Mouse (Mus musculus): ENCODE data around the gene Lnx2. TPM values are rescaled to one million over a fixed set of nuclear protein-coding genes. Genes with fewer than 3 reads are reported as not detected.

Lnx2 gene
- polyA plus RNA-seq, 1 experiment from 2014 or later: 12.4 TPM

DNA sequence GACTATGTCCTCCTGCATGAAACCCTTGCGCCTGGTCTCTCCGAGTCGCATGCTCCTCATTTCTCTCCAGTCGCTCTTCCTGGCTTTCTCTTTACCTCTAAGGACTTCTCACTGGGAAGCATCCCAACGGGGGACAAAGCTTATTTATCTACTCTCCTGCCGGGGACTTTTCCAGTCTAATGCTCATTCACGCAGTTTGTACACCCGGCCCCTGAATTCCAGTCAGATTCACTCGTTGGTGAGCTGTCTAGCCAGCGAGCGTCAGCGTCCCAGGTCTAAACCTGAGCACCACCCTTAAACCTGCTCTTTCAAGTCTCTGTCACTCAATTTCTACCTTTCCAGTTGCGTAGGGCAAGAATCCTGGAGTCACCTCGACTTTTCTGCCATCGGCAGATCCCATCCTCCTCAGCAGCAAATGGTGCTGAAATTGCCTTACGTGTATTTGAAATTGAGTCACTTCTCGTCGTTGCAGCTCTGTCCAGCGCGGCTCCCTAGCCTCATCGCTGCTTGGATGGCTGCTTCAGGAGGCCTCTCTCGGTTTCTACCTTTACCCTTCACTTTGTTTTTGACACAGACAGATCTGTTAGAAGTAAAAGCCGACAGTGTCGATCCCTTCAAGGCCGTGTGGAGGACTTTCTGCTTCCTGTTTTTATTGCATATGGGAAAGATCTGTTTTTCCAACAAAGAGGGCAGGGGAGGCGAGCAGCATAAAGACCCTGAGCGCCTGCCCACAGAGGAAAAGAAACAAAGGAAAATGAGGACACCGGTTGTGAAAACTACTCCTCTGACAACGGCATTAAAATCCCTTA is 24.7 kb downstream of the Lnx2 start:
- no peak overlapping the region for H3K9ac ChIP-seq (ENCODE audit: low read depth, low read length)
- H3K36me3 ChIP-seq (ENCODE audit: insufficient read depth, low read length): no peaks in the 10 kb centered on the region
- 33% methylated on average over 29 of the region's 29 CpGs for WGBS
- H3K27me3 ChIP-seq (ENCODE audit: insufficient read depth, low read length): no peaks in the 10 kb centered on the region
- H3K27ac ChIP-seq: no peak overlapping the region
- TF ChIP-seq CTCF (IDR thresholded peaks at IDR 0.05; ENCODE audit: low read depth): no peak
- peaks cover 7% of the 10 kb centered on the region; the same call in 1 of the 2 replicates for H3K4me1 ChIP-seq (replicated peaks; ENCODE audit: insufficient read depth, low read length)
- DNase-seq (ENCODE audit: low spot score) (no peak), ATAC-seq (replicated peaks; ENCODE audit: low FRiP score, low read depth) (no peak)
- no peak overlapping the region for H3K4me3 ChIP-seq (replicated peaks; ENCODE audit: low read depth, low read length)
- H3K9me3 ChIP-seq (replicated peaks; ENCODE audit: low read length): no peaks in the 10 kb centered on the region
- peak overlapping the region; percentile 35 for H3K4me2 ChIP-seq (ENCODE audit: low read length)

DNA sequence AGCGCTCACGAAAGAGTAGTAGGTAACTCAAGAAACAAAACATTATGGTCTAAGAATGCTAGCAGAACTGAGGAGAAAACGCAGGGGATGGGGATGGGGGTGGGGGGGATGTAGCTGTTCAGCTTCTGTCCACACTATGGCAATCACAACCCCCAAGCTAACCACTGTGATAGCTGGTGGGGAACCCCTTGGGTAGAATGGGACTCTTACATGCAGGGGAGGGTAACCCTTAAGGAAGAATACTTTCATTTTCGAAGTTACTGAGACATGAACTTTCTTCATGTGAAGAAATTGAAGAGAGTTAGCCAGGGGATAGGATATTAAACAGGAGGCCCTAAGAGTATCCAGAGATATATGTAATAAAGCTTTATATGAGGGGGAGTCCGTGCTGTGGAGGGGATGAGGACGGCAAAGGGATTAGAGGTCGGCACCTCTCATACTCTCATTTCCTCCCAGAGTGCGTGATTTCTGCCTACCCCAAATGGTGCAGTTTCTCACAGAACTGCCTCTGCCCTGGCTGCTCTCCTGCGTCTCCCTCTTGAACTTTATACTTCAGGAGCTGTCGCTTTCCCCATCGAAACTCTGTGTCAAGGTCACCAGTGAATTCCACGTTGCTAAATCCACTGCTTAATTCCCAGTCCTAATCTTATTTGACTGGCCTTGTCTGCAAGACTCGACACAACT is 25.4 kb downstream of the Lnx2 start:
- no peaks in the 10 kb centered on the region for H3K9me3 ChIP-seq (replicated peaks; ENCODE audit: low read length)
- WGBS: 47% methylated on average over 13 of the region's 13 CpGs
- H3K9ac ChIP-seq (ENCODE audit: low read depth, low read length): no peak overlapping the region
- no peaks in the 10 kb centered on the region for H3K36me3 ChIP-seq (ENCODE audit: insufficient read depth, low read length)
- no peak overlapping the region for H3K27ac ChIP-seq
- ATAC-seq (replicated peaks; ENCODE audit: low FRiP score, low read depth) (no peak), DNase-seq (ENCODE audit: low spot score) (no peak)
- peaks cover 7% of the 10 kb centered on the region; the same call in 1 of the 2 replicates for H3K4me1 ChIP-seq (replicated peaks; ENCODE audit: insufficient read depth, low read length)
- no peak for TF ChIP-seq CTCF (IDR thresholded peaks at IDR 0.05; ENCODE audit: low read depth)
- H3K4me2 ChIP-seq (ENCODE audit: low read length): peak overlapping the region; percentile 35
- no peak overlapping the region; the same call in 1 of the 2 replicates for H3K4me3 ChIP-seq (replicated peaks; ENCODE audit: low read depth, low read length)
- no peaks in the 10 kb centered on the region for H3K27me3 ChIP-seq (ENCODE audit: insufficient read depth, low read length)

DNA sequence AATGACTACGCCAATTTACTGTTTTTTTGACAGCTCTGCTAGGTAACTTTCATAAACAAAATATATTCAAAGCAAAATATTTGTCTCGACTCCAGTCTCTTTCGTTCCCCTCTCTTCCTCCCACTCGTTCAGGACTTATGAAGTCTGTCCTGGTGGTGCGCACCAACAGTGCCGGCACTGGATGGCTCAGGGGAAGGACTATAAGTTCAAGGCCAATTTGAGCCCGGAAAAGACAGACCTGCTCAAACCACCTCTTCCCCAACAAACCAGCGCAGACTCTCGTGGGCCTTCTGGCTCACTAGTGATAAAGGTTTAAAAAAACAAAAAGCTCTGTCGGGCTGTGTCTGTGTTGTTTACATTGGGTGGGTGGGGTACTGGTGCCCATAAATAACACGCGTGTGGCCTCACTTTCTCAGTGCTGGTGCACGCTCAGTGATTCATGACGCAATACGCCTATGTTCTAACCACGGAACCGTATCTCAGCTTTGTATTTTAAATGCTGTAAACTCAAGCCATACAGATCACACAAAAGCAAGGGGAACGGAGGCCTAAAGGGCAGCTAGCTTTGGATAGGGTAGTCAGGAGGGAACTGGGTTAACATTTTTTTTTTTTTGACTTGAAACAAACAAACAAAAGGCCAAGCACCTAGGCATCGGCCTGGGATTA is 26.7 kb downstream of the Lnx2 start:
- Histone ChIP-seq H3K4me1 (replicated peaks; ENCODE audit: insufficient read depth, low read length) (peaks cover 13% of the 10 kb centered on the region; the same call in 1 of the 2 replicates), H3K27me3 (ENCODE audit: insufficient read depth, low read length) (no peaks in the 10 kb centered on the region), H3K9ac (ENCODE audit: low read depth, low read length) (no peak overlapping the region), H3K4me2 (ENCODE audit: low read length) (no peak overlapping the region), H3K36me3 (ENCODE audit: insufficient read depth, low read length) (no peaks in the 10 kb centered on the region), H3K9me3 (replicated peaks; ENCODE audit: low read length) (no peaks in the 10 kb centered on the region), H3K27ac (no peak overlapping the region), H3K4me3 (replicated peaks; ENCODE audit: low read depth, low read length) (no peak overlapping the region)
- WGBS: 32% methylated on average over 19 of the region's 19 CpGs
- no peak for TF ChIP-seq CTCF (IDR thresholded peaks at IDR 0.05; ENCODE audit: low read depth)
- DNase-seq (ENCODE audit: low spot score) (no peak), ATAC-seq (replicated peaks; ENCODE audit: low FRiP score, low read depth) (no peak)

DNA sequence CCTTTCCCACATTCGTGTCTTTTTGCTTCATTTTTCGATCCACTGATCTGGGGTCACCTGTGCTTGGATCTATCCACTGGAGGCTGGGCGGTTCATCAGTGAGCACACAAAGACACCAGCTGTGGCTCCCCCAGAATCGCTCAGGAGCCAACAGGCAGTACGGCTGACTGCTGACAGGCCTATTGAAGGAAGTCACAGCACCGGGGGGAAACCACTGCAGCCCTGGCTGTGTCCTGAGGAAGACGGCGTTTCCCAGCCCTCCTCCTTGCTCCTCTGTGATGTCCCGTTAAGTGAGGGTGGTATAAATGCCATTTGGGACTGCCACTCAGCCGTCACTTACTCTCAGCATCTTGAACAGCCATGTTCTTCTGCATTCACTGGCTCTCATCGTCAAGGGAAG is 30.5 kb downstream of the Lnx2 start:
- Histone ChIP-seq H3K4me3 (replicated peaks; ENCODE audit: low read depth, low read length) (no peak overlapping the region), H3K9ac (ENCODE audit: low read depth, low read length) (no peak overlapping the region), H3K27ac (no peak overlapping the region), H3K4me2 (ENCODE audit: low read length) (no peak overlapping the region), H3K4me1 (replicated peaks; ENCODE audit: insufficient read depth, low read length) (peaks cover 7% of the 10 kb centered on the region; the same call in 1 of the 2 replicates), H3K36me3 (ENCODE audit: insufficient read depth, low read length) (no peaks in the 10 kb centered on the region), H3K9me3 (replicated peaks; ENCODE audit: low read length) (no peaks in the 10 kb centered on the region), H3K27me3 (ENCODE audit: insufficient read depth, low read length) (no peaks in the 10 kb centered on the region)
- 53% methylated on average over 11 of the region's 11 CpGs for WGBS
- no peak for TF ChIP-seq CTCF (IDR thresholded peaks at IDR 0.05; ENCODE audit: low read depth)
- ATAC-seq (replicated peaks; ENCODE audit: low FRiP score, low read depth): no peak
- DNase-seq (ENCODE audit: low spot score): no peak

DNA sequence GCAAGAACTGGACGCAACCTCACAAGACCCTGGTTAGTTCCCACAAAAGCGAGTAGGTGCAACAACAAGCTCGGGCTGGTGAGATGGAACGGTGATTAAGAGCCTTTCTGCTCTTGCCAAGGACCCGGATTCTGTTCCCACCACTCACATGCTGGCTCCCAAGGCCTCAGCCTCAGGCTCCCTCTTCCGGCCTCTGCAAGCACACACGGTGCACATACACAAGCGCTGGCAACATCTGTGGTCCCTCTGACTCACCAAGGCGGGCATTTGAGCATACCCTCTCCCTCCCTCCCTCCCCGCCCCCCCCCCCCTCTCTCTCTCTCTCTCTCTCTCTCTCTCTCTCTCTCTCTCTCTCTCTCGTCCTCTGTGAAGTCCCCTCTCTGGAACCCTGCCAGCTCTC is 31.1 kb downstream of the Lnx2 start:
- no peak for DNase-seq (ENCODE audit: low spot score)
- no peak for ATAC-seq (replicated peaks; ENCODE audit: low FRiP score, low read depth)
- no peaks in the 10 kb centered on the region for H3K9me3 ChIP-seq (replicated peaks; ENCODE audit: low read length)
- no peaks in the 10 kb centered on the region for H3K27me3 ChIP-seq (ENCODE audit: insufficient read depth, low read length)
- no peak overlapping the region for H3K4me3 ChIP-seq (replicated peaks; ENCODE audit: low read depth, low read length)
- WGBS: 62% methylated on average over 10 of the region's 11 CpGs
- no peak overlapping the region for H3K27ac ChIP-seq
- no peak for TF ChIP-seq CTCF (IDR thresholded peaks at IDR 0.05; ENCODE audit: low read depth)
- peaks cover 5% of the 10 kb centered on the region; the same call in 1 of the 2 replicates for H3K4me1 ChIP-seq (replicated peaks; ENCODE audit: insufficient read depth, low read length)
- no peak overlapping the region for H3K9ac ChIP-seq (ENCODE audit: low read depth, low read length)
- no peak overlapping the region for H3K4me2 ChIP-seq (ENCODE audit: low read length)
- H3K36me3 ChIP-seq (ENCODE audit: insufficient read depth, low read length): no peaks in the 10 kb centered on the region

DNA sequence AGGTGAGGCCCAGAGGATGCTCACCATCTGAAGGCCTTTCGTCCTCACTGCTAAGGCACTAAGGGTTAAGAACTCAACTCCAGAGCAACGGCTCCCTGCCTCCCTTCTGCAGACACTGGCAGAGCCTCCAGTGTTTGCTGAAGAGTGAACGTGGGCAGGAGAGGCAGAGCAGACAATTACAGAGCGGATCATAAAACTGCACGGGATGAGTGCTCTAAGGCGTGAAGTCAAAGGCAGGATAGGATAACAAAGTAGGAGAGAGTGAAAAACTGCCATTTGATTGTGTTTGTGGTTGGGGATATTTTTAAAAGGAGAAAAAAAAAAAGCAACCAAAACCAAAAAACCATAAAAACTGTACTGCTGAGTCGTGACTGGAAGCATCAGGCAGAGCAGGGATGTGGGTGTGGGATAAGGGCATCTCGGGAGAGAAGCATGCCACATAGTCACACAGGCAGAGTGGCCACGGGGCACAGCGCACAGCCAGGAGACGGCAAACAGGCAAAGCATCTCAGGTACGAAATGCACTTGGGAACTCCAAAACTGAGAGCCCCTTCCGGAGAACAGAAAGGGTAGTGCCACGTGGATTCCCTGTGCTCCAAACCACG is 33.0 kb downstream of the Lnx2 start:
- no peak overlapping the region for H3K4me2 ChIP-seq (ENCODE audit: low read length)
- no peak overlapping the region for H3K4me3 ChIP-seq (replicated peaks; ENCODE audit: low read depth, low read length)
- DNase-seq (ENCODE audit: low spot score) (peak; percentile 81), ATAC-seq (replicated peaks; ENCODE audit: low FRiP score, low read depth) (no peak)
- H3K36me3 ChIP-seq (ENCODE audit: insufficient read depth, low read length): no peaks in the 10 kb centered on the region
- WGBS: 41% methylated on average over 15 of the region's 15 CpGs
- no peak overlapping the region for H3K27ac ChIP-seq
- H3K4me1 ChIP-seq (replicated peaks; ENCODE audit: insufficient read depth, low read length): peaks cover 5% of the 10 kb centered on the region; the same call in 1 of the 2 replicates
- TF ChIP-seq CTCF (IDR thresholded peaks at IDR 0.05; ENCODE audit: low read depth): no peak
- no peaks in the 10 kb centered on the region for H3K27me3 ChIP-seq (ENCODE audit: insufficient read depth, low read length)
- no peak overlapping the region for H3K9ac ChIP-seq (ENCODE audit: low read depth, low read length)
- H3K9me3 ChIP-seq (replicated peaks; ENCODE audit: low read length): no peaks in the 10 kb centered on the region
